Mouse (Mus musculus) heart, adult 2 months (tissue): ENCODE results near the gene Ndufv3.

ENCODE experiments used
- CTCF ChIP-seq: fragments of 200-600 bp; IDR thresholded peaks from 2 replicates; pipeline ENCODE4 v1.8.1; 2022; ENCODE audit warnings: antibody characterized with exemption, mild to moderate bottlenecking, moderate library complexity
- EP300 ChIP-seq: fragments of 200-500 bp; IDR thresholded peaks from 2 replicates; pipeline ENCODE4 v1.6.1; 2011; ENCODE audit warnings: low read depth, low read length, control low read depth; ENCODE audit not compliant: insufficient read depth
- POLR2A ChIP-seq: fragments of 200-500 bp; IDR thresholded peaks from 2 replicates; pipeline ENCODE4 v1.6.1; 2011; ENCODE audit warnings: mild to moderate bottlenecking, low read depth, low read length, control low read depth; ENCODE audit not compliant: insufficient read depth

GRCm38 (mm10) chr17:31535871-31536629, 16.1 kb downstream of the Ndufv3 start:
- no peak for TF ChIP-seq CTCF
- TF ChIP-seq EP300, result no peak
- no peak for TF ChIP-seq POLR2A
